Mouse (Mus musculus) T-helper 2 cell (primary cell): ENCODE data around the gene Eef1b2.
"Not testable (repeated sequence)": the region's sequence is repeated elsewhere in the genome, so short reads cannot be mapped to it uniquely, and the experiment has no call there.

Experiments used
- in situ Hi-C: fragments of 300-600 bp; cut with MboI, MseI; formaldehyde crosslinking; loops from one replicate; pipeline ENCODE4 v1.15.1; 2025; ENCODE audit warnings: high pct_unique_total_duplicates

Eef1b2 gene

DNA sequence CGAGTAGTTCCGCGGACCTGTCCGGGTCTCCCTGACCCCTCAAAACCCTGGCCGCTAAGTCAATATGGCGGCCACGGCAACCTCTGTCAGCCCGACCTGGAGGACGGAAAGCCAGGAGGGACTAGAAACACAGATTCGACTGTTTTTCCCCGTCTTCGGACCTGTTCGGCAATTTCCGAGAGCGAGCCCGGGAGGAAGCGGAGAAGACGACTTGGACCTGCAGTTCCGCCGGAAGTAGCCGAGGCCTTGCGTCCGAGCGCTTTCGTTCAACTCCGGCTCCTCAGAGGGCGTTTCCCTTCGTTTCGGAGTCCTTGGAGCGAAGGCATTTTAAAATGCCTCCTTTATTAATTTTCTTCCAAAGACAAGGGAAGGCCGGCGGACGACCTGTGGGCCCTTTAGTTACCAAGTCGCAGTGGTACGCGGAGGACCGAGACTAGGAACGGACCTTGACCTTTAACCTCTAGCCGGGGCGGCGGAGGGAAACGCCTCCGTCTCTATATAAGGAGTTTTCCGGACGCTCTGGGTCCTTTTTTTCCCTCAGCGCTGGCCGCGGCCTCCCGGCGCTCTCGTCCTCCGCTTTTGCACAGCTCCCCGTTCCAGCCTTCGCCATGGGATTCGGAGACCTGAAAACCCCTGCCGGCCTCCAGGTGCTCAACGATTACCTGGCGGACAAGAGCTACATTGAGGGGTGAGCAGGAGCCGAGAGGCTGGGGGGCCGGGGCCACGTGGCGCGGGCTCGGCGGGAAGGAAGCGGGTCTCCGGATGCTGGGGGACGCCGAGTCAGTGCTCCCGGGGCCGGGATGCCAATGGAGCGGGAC is at the start of gene Eef1b2, which contains the start of gene Ndufs1:
TSS of gene Eef1b2 (plus strand) at position 222 of the 818 bp plus-strand sequence.
TSS of gene Ndufs1 (minus strand) at position 230 of the 818 bp plus-strand sequence.
- in situ Hi-C loops: no loop called here

DNA sequence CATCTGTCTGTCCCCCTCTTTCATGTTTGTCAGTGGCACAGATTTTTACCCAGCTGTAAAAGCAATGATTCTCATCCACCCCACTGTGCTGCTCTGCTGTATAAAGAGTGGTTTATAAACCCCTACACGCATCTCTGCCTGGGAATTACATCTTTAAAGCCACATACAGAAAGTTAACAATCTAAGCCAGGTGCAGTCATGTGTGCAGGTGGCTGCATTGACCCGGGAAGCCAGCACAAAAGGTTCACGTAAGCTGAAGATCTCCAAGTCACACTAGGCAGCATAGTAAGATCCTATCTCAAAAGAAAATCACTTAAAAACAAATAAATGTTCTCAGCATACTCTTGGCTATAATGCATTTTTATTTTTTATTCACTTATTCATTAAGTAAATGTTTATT is 47.4 kb upstream of the Eef1b2 start:
- in situ Hi-C loops: no loop called here

GRCm38 (mm10) chr1:63129857-63130690 is 46.6 kb upstream of the Eef1b2 start:
- in situ Hi-C loops: no loop called here

DNA sequence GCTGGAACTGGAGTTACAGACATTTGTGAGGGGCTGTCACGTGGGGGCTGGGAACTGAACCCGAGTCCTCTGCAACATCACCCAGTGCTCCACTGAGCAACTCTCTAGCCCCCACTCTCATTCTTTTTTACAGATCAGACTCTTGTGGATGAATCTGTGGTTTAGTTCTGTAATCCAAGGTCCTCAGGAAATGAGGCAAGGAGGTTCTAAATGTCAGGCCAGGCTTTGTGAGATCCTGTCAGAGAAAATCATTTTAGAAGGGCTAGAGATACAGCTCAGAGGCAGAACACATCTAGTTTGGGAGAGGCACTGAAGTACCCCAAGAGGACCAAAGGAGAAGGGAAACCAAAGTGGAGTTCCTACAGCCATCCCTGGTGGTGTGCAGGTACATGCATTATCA is 45.7 kb upstream of the Eef1b2 start:
- in situ Hi-C loops: no loop called here

DNA sequence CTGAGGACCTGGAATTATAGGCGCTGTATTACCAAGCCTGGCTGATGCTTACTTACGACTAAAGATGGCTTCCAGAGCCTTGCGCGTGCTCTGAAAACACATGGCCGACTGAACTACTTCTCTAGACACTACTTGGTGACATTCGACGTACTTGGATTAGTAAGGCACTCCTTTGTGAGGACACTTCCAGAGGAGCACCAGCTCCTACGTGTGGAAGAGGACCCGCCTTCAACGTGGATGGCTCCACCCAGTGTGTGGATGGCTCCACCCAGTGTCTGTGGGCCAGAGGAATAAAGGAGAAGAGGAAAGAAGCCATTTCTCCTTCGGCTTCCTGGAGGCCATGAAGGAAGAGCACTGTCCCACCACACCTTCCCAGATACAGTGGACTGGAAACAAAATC is 44.9 kb upstream of the Eef1b2 start:
- in situ Hi-C loops: no loop called here

- in situ Hi-C loops: no loop called here
These were observed 42.1 kb upstream of the Eef1b2 start for GRCm38 (mm10) chr1:63134530-63134929.

- in situ Hi-C loops: no loop called here
These were observed 38.7 kb upstream of the Eef1b2 start for GRCm38 (mm10) chr1:63137971-63138370.

- in situ Hi-C loops: not testable (repeated sequence)
These were observed 38.0 kb upstream of the Eef1b2 start for GRCm38 (mm10) chr1:63138586-63138985.

GRCm38 (mm10) chr1:63140231-63140630 is 36.4 kb upstream of the Eef1b2 start:
- in situ Hi-C loops: no loop called here

DNA sequence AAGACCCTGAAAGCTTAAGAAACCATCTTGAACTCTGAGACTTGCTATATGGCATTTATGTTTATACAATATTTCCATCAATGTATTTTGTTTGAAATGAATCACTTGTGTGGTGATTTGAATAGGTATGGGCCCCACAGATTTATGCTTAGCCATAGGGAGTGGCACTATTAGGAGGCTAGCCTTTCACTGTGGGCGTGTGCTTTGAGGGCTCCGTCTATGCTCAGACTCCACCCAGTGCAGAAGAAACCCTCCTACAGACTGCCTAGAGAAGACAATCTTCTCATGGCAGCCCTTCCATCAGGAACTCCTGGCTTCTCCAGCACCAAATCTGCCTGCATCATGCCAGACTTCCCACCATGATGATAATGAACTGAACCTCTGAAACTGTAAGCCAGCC is 8.0 kb upstream of the Eef1b2 start:
- in situ Hi-C loops: no loop called here

DNA sequence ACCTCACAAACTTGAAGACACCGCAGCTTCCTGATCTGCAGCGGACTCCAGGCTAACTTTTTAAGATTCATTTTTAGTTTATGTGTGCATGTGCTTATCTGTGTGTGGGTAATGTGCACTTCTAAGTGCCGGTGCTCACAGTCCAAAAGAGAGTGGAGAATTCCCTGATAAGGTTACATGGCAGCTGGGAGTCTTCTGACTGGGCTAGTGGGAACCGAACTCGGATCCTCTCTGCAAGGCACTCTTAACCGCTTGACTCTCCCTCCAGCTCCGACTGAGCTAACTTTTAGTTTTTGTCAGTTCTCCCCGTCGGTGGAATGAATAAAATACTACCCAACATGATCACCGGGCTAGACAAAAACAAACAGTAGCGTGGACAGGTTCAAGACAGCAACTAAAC is 772 bp upstream of the Eef1b2 start:
- in situ Hi-C loops: no loop called here

GRCm38 (mm10) chr1:63176259-63176603 is 394 bp upstream of the Eef1b2 start:
- in situ Hi-C loops: no loop called here

DNA sequence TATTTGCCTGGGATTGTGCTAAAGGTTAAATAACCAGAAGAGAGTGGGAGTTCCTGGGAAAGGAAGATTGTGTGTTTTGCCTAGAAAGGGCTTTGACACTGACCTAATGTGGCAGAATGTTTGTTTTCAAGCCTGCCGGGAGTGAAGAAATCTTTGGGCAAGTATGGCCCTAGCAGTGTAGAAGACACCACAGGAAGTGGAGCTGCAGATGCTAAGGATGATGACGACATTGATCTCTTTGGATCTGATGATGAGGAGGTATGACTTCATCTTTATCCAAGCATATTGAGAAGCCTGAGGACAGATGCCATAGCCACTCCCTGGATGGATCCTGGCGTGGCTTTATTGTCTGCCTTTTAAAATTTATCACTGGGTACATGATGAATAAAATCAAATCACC is 1.7 kb downstream of the Eef1b2 start:
- in situ Hi-C loops: no loop called here

DNA sequence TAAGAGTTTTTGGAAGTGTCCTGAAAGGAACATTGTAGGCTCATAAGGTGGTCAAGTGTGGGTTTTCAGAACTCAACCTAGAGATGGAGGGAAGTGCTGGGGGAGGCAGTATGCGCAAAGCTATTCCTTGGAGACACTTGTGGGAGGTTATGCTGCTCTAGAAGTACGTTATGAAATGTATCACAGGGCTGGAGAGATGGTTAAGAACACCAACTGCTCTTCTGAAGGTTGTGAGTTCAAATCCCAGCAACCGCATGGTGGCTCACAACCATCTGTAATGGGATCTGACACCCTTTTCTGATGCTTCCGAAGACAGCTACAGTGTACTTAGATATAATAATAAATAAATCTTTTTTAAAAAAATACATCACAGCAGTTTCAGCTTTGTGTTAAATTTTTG is 3.5 kb downstream of the Eef1b2 start:
- in situ Hi-C loops: loop anchor here (5.0 kb wide), 1 partner anchor 87 kb away; no protein-coding TSS in a partner anchor

GRCm38 (mm10) chr1:63180575-63180974 is 4.0 kb downstream of the Eef1b2 start:
- in situ Hi-C loops: loop anchor here (5.0 kb wide), 1 partner anchor 87 kb away; no protein-coding TSS in a partner anchor

DNA sequence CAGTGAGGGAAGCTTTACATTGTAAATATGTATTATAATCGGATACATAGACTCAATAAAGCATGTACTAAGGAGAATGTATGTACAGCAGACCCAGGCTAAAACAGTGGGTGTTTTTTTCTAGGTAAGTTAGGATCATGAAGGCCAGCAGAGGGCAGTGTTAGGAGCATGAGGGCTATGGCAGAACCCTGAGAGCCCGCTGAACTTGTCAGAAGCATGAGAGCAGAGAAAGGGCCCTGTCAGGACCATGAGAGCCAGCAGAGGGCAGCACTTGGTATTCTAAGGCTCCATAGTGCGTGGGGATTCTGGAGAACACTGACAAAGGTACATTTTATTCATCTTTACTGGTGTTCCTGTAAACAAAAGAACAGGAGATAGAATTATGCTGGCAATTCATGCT is 4.4 kb downstream of the Eef1b2 start:
- in situ Hi-C loops: loop anchor here (5.0 kb wide), 1 partner anchor 86 kb away; no protein-coding TSS in a partner anchor

- in situ Hi-C loops: loop anchor here (5.0 kb wide), 1 partner anchor 86 kb away; no protein-coding TSS in a partner anchor
These were observed 4.9 kb downstream of the Eef1b2 start for GRCm38 (mm10) chr1:63181480-63181879.

DNA sequence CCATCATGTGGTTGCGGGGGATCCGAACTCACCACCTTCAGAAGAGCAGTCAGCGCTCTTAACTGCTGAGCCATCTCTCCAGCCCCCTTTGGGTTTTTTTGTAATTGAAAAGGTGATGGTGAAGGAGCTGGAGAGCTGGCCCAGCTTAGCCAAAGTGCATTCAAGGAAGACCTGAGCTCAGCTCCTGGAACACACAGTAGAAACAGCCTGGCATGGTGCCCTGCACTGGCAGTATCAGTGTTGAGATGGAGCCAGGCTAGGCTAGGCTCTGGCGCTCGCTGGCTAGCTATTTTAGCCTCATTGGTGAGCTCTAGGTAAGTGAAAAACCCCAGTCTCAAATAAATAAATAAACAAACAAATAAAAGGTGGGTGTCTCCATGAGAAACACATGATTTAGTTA is 5.6 kb downstream of the Eef1b2 start:
- in situ Hi-C loops: loop anchor here (5.0 kb wide), 1 partner anchor 85 kb away; no protein-coding TSS in a partner anchor

- in situ Hi-C loops: loop anchor here (5.0 kb wide), 1 partner anchor 85 kb away; no protein-coding TSS in a partner anchor
These were observed 6.1 kb downstream of the Eef1b2 start for GRCm38 (mm10) chr1:63182636-63183270.

DNA sequence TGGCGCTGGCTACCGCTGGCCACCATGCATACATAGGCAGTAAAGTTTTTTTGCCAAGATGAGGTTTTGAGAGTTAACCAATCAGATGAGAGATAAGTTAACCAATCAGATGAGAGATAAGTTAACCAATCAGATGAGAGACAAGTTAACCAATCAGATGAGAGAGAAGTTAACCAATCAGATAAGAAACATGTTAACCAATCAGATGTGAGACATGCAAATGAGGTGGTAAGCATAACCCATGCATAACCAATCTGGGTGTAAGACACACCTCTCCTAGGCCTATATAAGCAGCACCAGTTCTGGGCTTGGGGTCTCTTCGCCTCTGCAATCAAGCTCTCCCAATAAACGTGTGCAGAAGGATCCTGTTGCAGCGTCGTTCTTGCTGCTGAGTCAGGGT is 8.8 kb downstream of the Eef1b2 start:
- in situ Hi-C loops: not testable (repeated sequence)

- in situ Hi-C loops: no loop called here
These were observed 11.9 kb downstream of the Eef1b2 start for GRCm38 (mm10) chr1:63188536-63188935.

- in situ Hi-C loops: no loop called here
These were observed 14.2 kb downstream of the Eef1b2 start for GRCm38 (mm10) chr1:63190851-63191250.
